8 mouse cellular contexts compared by ENCODE assay signal in genomic region chr10:93818661-93819060, GRCm38 (mm10). TPM values are rescaled to one million over a fixed set of nuclear protein-coding genes. Genes with fewer than 3 reads are reported as not detected.
DNase-seq lines count a peak whose midpoint lies in the region; ATAC-seq and TF ChIP-seq lines count a peak whose summit lies in the region.

No protein-coding gene starts in this region.

- H3K4me2 ChIP-seq in hindbrain, embryonic 13.5 days = no peak overlapping the region
- no peak overlapping the region for H3K4me2 ChIP-seq in lung, embryonic 14.5 days

- no peaks in the 10 kb centered on the region for H3K9me3 ChIP-seq in hindbrain, embryonic 10.5 days
- no peaks in the 10 kb centered on the region for H3K9me3 ChIP-seq in hindbrain, embryonic 13.5 days
- H3K9me3 ChIP-seq in lung, embryonic 14.5 days (ENCODE audit: low read depth, low read length) = no peaks in the 10 kb centered on the region

- no peak for ATAC-seq in hindbrain, embryonic 13.5 days (ENCODE audit: low FRiP score)
- ATAC-seq in lung, embryonic 14.5 days (ENCODE audit: insufficient read depth) = no peak

- no peak overlapping the region for H3K9ac ChIP-seq in hindbrain, embryonic 13.5 days
- no peak overlapping the region for H3K9ac ChIP-seq in lung, embryonic 14.5 days

- no peak overlapping the region for H3K4me3 ChIP-seq in hindbrain, embryonic 10.5 days
- H3K4me3 ChIP-seq in hindbrain, embryonic 13.5 days = no peak overlapping the region
- H3K4me3 ChIP-seq in cerebellum, adult 2 months (replicated peaks; ENCODE audit: insufficient read depth, low read depth, low read length) = no peak overlapping the region
- H3K4me3 ChIP-seq in lung, embryonic 14.5 days (ENCODE audit: low read depth, low read length) = no peak overlapping the region
- H3K4me3 ChIP-seq in spleen, adult 2 months (ENCODE audit: extremely low read depth, insufficient read depth, insufficient read length) = no peak overlapping the region

- no peak for TF ChIP-seq POLR2A in cerebellum, adult 2 months (IDR thresholded peaks at IDR 0.05; ENCODE audit: borderline replicate concordance, insufficient read depth, low read length)
- TF ChIP-seq POLR2A in spleen, adult 2 months (IDR thresholded peaks at IDR 0.05; ENCODE audit: low read depth, low read length) = no peak

- DNase-seq in hindbrain, embryonic 10.5 days (ENCODE audit: low spot score) = peak; percentile 54
- peak; percentile 78 for DNase-seq in MEL-GATA-1-ER (ENCODE audit: extremely low read depth, low read depth)
- DNase-seq in cerebellum, adult 2 months = peak; percentile 69 to 75
- peak; percentile 63 for DNase-seq in gastrocnemius, postnatal 10 days
- DNase-seq in layer of hippocampus, adult 8-10 months (ENCODE audit: low spot score in 2 of 2) = peak; percentile 35 to 66
- peak; percentile 83 for DNase-seq in lung, embryonic 14.5 days
- peak in 1 of 2 experiments; percentile 54 for DNase-seq in spleen, adult 2 months (ENCODE audit: low read depth in 1 of 2, low spot score in 2 of 2)

- TF ChIP-seq CTCF in cerebellum, adult 2 months (IDR thresholded peaks at IDR 0.05; ENCODE audit: borderline replicate concordance, insufficient read depth, low read depth, low read length) = peak; percentile 62; the same call in 1 of the 2 replicates
- TF ChIP-seq CTCF in lung, embryonic 14.5 days (IDR thresholded peaks at IDR 0.05; ENCODE audit: low read depth) = peak; percentile 77
- TF ChIP-seq CTCF in spleen, adult 2 months (IDR thresholded peaks at IDR 0.05; ENCODE audit: extremely low read depth, insufficient read depth, insufficient read length, insufficient replicate concordance) = peak; percentile 22; the same call in 1 of the 2 replicates

- no peaks in the 10 kb centered on the region for H3K36me3 ChIP-seq in hindbrain, embryonic 10.5 days
- H3K36me3 ChIP-seq in hindbrain, embryonic 13.5 days = no peaks in the 10 kb centered on the region
- no peaks in the 10 kb centered on the region for H3K36me3 ChIP-seq in lung, embryonic 14.5 days (ENCODE audit: insufficient read depth)
- no peaks in the 10 kb centered on the region for H3K36me3 ChIP-seq in spleen, adult 2 months (ENCODE audit: control insufficient read depth, insufficient read depth, low read length)

- peaks cover 12% of the 10 kb centered on the region for H3K27me3 ChIP-seq in hindbrain, embryonic 10.5 days (ENCODE audit: insufficient read depth, poor library complexity, severe bottlenecking)
- peaks cover 26% of the 10 kb centered on the region; the same call in 1 of the 2 replicates for H3K27me3 ChIP-seq in hindbrain, embryonic 13.5 days
- no peaks in the 10 kb centered on the region for H3K27me3 ChIP-seq in cerebellum, adult 2 months (ENCODE audit: control insufficient read depth, insufficient read depth, low read length)
- H3K27me3 ChIP-seq in lung, embryonic 14.5 days (ENCODE audit: insufficient read depth, low read length) = 0 out of 2 replicates have a peak, but pooled peaks cover 6% of the 10 kb centered on the region
- H3K27me3 ChIP-seq in spleen, adult 2 months (ENCODE audit: control insufficient read depth, insufficient read depth, low read length) = no peaks in the 10 kb centered on the region

- peaks cover 5% of the 10 kb centered on the region; the same call in 1 of the 2 replicates for H3K4me1 ChIP-seq in hindbrain, embryonic 10.5 days (replicated peaks)
- 0 out of 2 replicates have a peak, but pooled peaks cover 3% of the 10 kb centered on the region for H3K4me1 ChIP-seq in hindbrain, embryonic 13.5 days (replicated peaks)
- no peaks in the 10 kb centered on the region for H3K4me1 ChIP-seq in cerebellum, adult 2 months (ENCODE audit: control insufficient read depth, insufficient read depth, low read length)
- no peaks in the 10 kb centered on the region for H3K4me1 ChIP-seq in lung, embryonic 14.5 days (ENCODE audit: insufficient read depth)
- no peaks in the 10 kb centered on the region for H3K4me1 ChIP-seq in spleen, adult 2 months (ENCODE audit: control insufficient read depth, insufficient read depth, insufficient read length)

- H3K27ac ChIP-seq in hindbrain, embryonic 10.5 days = no peak overlapping the region
- no peak overlapping the region for H3K27ac ChIP-seq in hindbrain, embryonic 13.5 days
- H3K27ac ChIP-seq in cerebellum, adult 2 months (ENCODE audit: insufficient read depth, low read length) = no peak overlapping the region
- H3K27ac ChIP-seq in lung, embryonic 14.5 days (ENCODE audit: low read depth) = no peak overlapping the region
- H3K27ac ChIP-seq in spleen, adult 2 months (ENCODE audit: insufficient read depth, low read length) = no peak overlapping the region

- WGBS in hindbrain, embryonic 10.5 days = 43% methylated on average over 7 of the region's 7 CpGs
- WGBS in hindbrain, embryonic 13.5 days = 44% methylated on average over 7 of the region's 7 CpGs
- WGBS in cerebellum, adult 2 months = 38% methylated on average over 7 of the region's 7 CpGs
- 37% methylated on average over 7 of the region's 7 CpGs for WGBS in lung, embryonic 14.5 days
- whole genome bisulfite sequencing in spleen, adult 2 months = 18% methylated on average over 7 of the region's 7 CpGs

RNA-seq across cellular contexts. Expression of gene Usp44, which starts 12.7 kb away (rescaled TPM):
- polyA plus RNA-seq in hindbrain, embryonic 10.5 days (2016; fragmentation: Nextera tagmentation; extraction: Ambion mirVana) = 12.6 and 16.7 TPM in 2 replicates
- polyA plus RNA-seq in hindbrain, embryonic 13.5 days (2015; fragmentation: Nextera tagmentation; extraction: Ambion mirVana) = 0.68 and 0.91 TPM in 2 replicates
- polyA plus RNA-seq in cerebellum, adult 2 months (2012; rRNA removed) = 0.05 TPM in 2 replicates
- under 1 TPM; 0.47 to 0.61 TPM for total RNA-seq in gastrocnemius, postnatal 10 days (2021)
- not detected for total RNA-seq in layer of hippocampus, adult 8-10 months (2022)
- polyA plus RNA-seq in lung, embryonic 14.5 days (2014; fragmentation: Nextera tagmentation; extraction: Ambion mirVana) = 0.70 and 0.74 TPM in 2 replicates
- polyA plus RNA-seq in spleen, adult 2 months (2012; rRNA removed) = 0.08 TPM in 1 of 2 replicates, not detected in the other

Comparison
In these comparisons a context has a peak if more than half of its experiments do, and no peak if none do; other contexts are left out.
1. CTCF ChIP-seq: peak in every context shown above with its lines; median percentile 77 in lung, embryonic 14.5 days; 62 in cerebellum, adult 2 months; 22 in spleen, adult 2 months.